Mouse (Mus musculus) adrenal gland, postnatal 10 days (tissue): ENCODE measurements at regions not wholly inside any gene's neighbourhood (a gene's known extent, or its start where the extent isn't known, plus 50 kb on each side); places are given as distances from the start of the nearest gene placed in this dataset.

Experiments
- DNase-seq: peaks from one replicate; pipeline ENCODE4 v3.0.0; 2021; ENCODE audit warnings: mixed read lengths

DNA sequence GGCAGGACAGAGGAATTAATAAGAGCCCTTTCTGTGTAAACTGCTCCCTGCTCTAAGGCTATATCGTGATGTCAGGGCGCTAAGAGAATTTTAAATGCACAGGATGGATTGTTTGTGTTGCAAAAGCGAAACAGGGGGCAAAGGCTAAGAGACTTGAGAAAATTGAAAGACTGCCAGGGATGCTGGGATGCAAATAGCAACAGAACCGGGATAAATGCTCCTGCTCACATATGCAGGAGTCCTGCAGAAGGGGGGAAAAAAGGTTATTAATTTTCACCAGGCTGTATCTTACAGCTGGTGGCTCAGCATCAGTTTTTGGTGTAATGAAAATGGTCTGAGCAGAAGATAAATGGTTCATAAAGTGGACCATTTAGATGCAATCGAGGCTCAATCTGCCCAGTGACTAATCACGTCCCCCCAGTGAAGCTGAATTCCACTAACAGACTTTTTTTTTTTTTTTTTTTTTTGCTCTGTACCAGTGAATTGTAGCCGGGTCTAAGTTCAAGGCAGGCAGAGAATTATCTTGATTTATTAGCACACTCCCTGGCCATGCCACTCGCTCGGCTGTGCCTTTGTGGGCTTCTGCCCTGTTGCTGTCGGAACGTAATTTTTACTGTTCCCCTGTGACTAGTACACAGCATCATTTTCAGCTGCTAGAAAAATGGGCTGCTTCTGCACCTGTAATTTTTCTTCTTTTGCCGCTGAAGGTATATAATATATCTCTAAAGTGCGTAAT, 222.9 kb upstream of the Pou3f3 start:
- DNase-seq: no peak

DNA sequence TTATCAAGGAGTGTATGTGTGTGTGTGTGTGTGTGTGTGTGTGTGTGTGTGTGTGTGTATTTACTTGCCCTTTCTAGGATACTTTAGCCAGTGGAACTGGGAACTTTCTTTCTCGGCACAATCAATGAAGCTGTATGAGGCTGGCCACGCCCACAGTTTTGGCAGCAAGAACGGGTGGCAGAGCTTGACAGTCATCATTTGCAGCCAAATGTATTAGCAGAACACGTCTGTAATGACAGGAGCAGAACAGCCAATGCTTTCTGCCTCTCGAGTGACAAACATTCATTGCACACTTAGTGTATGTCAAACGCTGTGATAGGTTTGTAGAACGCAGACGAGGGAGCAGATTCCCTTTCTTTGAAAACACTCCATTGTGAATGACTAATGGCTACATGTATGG, 221.4 kb upstream of the Pou3f3 start:
- no peak for DNase-seq

DNA sequence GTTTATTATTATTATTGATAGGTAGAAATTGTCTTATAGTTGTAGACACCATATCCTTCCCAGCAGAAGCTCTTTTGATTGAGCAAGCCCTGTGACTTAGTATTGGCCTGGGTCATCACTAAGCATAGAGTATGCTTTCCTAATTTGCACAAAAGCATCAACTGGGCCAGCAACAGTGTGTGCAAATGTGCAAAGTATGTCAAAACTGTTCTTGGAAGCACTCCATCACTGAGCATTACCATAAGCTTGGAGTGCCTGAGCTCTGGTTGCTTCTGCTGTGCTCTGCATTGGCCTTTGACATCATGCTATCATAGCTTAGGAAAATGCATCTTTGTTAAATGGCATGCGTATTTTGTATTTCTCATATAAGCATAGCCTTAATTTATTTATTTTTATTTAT, 220.7 kb upstream of the Pou3f3 start:
- no peak for DNase-seq

DNA sequence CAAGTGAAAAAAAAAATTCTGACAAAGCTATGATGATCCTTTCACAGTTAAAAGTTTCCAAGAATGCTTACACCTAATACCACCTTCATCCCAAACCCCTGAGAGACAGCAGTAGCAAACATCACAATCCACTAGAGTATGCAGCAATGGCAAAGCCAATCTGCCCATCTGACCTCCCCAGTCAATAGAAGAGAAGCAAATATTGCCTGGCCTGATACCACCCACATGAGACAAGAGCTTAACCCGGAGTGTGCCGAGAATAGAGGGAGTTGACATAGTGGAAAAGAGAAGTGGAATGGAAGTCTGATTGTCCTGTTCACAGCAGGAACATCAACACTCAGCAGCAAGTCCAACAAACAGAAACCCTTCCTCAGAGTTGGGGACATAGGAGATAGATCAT, 219.9 kb upstream of the Pou3f3 start:
- DNase-seq: no peak

DNA sequence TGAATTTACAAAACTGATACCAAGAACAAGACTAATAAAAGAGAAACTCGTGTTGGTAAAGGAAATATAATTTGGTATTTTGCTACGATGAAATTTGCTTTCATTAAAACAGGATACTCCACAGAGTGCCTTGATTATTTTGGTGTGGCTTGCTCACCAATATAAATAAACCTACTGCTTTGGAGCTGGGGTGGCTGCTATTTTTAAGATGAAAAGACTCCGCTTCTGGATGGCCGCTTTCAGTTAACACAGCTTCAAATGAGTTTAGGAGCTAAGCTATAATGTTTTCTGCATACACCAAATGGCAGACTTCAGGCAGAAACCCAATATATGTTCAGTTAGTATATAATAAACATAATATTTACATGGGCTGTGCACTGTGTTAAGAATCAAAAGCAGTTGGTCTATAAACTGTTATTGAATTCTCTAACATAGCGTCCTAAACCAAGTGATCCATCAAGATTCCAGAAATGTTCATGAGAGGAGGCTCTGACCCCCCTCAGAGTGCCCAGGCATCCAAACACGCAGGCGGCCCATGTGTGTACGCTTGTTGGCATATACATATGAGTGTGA, 215.1 kb upstream of the Pou3f3 start:
- no peak for DNase-seq

DNA sequence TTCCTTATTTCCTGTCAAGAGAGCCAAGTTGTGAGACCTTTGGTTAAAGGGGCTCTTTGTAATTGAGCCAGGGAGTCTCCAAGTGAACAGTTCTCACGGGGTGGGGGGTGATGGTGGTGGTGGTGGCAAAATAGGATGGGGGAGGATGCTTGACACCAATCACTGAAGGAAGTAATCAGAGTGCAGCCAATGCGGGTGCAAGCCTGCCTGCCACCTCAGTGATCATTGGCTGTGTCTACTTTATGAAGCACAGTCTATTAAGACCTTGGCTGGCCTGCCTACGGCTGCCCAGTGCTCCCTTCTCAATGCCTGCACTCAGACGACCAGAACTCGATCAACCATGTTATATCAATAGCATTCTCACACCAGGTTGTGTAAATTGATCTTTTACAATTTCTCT, 206.0 kb upstream of the Pou3f3 start:
- DNase-seq: no peak

DNA sequence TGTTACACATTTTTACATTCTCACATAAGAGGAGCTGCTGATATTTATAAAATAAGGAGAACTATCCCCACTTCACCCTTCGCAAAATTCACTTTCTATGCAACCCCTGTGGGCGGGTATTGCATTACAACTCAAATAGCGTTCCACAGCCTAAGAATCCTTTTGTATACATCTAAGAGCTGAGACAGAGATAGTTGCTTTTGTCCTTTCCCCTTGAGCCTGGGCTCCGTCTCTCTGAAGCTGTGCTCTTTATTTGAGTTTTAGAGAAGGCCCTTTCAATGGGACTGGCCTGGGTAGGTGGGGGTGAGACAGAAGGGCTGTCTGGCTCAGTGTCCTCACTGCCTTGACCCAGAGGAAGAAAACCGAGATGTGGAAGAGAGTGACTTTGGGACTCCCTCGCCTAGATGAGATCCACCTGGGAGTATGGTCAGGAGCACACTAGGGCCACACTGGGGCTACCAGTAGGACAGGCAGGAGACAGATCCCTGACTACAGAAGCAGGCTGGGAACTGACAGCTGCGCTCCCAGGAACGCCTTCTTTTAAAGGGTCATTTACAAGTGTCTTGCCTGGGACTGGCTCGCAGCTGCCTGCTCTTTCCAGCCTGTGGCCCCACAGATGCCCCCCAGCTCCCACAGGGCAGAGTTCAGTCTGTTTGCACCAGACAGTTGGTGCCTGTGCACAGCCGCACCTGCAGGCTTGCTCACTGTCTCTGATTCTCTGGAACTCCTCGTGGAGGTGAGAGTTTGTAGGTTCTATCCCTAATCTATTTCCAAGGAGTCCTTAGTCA, 204.5 kb upstream of the Pou3f3 start:
- DNase-seq: no peak

DNA sequence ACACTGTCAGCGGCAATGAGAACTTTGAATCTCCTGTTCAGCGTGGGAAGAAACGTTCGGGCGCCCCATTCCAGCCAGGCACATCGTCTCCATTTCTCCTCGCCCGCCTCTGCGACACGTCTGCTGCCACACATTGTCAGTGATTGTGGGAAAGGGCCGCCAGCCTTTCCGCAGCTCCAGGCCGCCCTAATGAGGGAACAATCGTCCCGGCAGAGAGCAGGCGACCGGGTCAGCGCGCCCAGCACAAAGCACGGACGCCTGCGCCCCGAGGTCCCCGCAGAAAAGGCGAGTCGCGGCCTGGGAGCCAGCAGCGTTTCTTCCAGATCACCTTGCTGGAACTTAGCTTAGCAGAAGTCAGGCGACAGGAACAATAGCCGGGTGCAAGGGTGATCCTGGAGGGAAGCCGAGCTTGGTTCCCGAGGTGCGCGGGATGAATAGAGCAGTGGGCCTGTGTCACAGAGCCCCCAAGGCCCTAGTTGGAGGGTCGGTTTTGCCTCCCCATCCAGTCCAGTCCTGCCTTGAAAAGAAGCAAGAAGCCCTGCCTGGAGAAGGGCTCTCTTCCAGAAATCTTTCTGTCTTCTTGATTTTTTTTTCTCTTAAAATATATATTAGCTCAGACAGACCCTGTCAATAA, 203.8 kb upstream of the Pou3f3 start:
- peak; percentile 5 for DNase-seq

DNA sequence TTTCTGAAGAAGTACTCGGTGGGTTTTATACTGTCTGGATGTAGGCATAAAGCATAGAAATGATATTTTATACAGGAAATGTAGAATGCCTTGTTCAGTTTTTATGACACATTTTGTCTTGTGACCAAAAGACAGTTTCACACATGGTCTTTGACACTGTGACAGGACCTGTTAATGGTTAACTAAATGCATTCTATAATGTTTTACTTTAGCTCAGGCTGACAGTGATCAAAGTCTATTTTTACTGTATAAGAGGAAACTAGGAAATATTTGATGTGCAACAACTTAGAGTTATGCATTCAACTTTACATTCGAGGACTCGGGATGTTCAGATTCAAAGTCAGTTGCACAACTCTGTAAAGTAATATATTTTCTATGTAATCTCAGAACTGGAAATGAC, 199.5 kb upstream of the Pou3f3 start:
- DNase-seq: no peak

DNA sequence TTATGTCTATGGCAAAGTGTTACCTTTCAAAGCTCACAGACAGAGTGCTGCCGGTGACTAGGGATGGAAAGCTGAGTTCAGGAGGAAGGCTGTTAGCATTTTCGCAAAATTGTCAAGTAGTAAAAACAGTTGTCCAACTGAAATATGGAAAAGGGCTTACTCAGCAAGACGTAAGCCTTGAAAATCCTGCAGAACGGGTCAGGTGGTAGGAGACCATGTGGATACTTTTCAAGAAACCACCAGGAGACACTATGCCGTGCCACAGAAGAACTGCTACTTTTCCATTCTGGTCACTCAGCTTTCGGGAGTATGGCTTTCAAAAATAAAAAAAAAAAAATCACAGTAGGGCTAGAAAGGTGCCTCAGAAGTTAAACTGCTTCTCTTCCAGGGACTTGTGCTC, 199.1 kb upstream of the Pou3f3 start:
- no peak for DNase-seq

DNA sequence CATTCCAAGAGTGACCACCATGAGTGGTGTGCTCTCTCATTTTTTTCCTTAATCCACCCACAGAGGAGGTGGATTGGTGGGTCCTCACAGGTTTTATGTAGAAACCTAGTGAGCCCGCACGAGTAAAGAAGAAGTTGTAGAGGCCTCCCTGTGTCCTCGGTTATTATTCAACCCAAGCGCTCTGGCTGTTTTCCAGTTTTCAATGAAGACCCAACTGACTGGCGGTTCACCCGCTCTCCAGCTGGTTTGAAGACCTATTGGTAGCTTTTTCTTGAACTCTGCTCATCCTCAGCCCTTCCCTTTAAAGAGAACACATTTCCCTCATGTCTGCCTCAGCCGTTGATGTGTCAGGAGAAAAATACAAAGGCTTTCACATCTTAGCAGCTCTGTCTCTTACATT, 196.7 kb upstream of the Pou3f3 start:
- no peak for DNase-seq

DNA sequence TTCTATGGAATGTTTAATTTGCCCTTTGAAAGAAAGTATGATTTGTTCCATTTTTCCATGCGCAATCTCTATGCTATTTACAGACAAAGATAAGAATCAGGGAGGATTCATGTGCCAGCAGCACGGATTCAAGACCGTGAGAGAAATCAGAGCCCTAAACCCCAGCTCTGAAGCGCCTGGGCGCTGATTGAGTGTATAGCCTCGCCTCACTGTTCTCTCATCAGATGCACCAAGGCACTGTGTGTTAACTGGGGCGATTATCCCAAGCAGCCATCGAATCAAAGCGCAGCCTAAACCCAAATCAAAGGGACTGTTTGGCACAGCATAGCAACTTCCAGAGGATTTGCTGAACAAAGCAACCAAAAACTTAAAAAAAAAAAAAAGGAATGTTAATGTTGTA, 191.1 kb upstream of the Pou3f3 start:
- no peak for DNase-seq

DNA sequence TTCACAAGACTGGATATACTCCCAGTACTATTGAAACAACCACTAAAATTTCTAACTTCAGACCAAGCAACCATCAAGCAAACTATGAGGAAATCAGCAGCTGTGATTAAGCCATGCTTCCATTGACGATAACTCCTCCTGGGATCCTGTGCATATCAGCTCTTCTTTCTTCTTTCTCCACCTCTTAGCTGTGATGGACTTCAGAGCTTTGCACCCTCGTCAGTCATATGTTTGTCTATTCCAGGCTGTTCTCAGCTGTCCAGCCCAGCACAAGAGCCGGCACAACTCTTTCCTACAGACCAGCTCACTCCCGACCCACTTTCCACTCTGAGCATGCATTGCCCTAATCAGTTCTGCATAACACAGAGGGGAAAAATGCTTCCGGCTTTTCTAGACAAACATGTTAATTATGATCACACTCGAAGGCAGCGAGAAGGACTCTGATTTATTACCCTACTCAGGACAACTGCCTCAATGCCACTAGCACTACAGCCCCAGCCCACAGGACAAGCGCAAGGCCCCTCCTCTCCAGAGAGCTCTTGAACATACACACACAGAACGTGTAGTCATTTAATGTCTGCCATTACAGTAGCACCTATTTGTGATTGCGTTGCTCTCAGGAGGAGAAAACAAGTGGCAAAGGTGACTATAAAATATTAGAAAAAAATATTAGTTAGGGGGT, 190.4 kb upstream of the Pou3f3 start:
- DNase-seq: no peak

DNA sequence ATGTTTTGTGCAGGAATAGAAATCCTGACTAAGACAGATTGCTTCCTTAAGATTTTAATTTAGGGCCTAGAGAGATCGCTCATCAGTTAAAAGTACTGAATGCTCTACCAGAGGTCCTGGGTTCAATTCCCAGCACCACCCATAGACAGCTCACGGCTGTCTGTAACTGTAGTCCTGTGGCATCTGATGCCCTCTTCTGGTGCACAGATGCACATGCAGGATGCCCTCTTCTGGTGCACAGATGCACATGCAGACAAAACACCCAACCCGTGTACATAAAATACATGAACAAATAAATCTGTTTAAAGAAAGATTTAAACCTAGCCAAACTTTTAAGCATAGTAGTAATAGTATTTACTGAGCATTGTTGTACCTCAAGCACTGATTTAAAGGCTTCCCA, 181.2 kb upstream of the Pou3f3 start:
- DNase-seq: no peak

DNA sequence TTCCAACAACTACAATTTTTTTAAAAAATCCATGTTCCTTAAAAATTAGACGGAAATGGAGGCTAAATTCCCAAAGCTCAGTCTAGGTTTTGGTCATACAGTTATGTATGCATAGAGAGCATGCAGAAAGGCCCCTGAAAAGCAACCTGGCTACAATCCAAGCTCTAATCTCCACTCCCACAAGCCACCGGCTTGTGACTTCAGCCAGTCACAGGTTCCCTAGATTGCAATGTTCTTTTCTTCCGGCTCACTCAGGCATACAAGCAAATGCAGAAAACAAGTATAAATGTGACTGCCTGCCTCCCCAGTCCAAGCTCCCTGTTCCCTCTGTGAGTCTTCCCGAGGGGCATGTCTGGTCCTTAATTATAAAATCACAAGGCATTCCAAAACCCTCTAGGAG, 171.2 kb upstream of the Pou3f3 start:
- no peak for DNase-seq

DNA sequence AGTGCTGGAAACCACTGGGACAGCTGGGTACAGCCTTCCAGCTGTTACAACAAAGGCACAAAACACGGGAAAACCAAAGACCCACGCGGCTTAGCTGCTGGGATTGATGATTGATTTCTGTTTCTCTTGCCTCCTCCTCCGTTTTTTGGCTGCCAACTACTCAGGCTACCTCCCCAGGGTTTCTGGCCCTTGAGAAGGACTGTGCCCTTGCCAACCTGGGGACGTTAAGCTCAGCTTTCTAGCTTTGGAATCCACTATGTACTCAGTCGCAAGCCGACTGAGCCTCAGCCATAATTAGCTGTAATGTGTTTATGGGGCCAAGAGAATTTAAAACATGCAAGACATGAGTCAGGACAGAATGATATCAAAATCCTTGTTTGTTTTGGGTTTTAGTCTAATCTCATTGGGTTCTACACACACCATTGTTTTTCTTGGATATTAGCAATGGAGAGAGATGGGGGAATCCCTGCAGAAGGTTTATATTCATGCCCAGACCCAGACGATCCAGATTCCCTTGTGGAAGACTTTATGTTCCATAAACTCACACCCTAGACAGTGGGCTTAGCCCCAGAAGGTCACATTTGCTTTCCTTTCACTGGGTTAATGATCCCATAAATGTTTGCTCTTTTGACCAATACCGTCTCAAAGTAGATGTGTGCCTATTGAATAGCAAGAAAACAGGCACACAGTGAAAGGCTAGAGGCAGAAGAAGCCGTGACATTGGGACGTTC, 167.7 kb upstream of the Pou3f3 start:
- DNase-seq: no peak

DNA sequence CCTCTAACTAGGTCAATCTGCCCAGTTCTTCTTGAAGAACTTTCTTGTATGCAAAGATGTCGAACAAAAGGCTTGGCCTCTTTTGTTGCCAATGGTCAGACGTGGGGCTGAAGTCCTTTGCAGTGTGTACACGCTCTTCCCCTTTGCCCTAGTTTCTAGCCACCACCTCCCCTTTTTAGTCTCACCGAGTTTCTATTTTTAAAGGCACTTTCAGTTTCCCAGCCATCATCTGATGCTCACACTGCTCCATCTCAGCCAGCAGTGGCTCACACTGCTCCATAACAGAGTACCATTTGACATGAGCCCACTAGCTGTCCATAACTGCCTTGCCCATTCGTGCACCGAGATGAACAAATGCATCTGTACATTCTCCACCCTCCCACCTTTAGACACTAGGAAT, 162.7 kb upstream of the Pou3f3 start:
- DNase-seq: no peak

DNA sequence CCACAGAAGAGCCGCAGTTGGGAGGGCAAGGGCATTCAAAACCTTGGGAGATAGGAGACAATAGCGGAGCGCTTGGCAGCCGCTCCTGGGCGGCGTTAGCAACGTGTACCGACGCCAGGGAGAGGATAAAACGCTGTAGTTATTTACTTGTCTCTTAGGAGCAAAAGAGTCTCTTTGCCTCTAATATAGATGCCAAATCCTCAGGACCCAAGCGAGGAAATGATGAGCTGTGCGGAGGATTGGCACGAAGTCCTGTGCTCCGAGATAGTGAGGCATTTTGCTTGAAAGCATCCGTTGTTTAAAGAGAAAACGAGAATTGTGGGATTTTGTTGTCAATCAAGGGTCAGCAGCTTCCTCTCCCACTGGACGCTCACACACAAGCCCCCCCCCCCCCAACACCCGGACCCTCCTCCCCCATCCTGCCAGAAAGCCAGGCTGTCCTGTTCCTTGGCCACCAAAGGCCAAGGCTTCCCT, 156.5 kb upstream of the Pou3f3 start:
- DNase-seq: no peak

DNA sequence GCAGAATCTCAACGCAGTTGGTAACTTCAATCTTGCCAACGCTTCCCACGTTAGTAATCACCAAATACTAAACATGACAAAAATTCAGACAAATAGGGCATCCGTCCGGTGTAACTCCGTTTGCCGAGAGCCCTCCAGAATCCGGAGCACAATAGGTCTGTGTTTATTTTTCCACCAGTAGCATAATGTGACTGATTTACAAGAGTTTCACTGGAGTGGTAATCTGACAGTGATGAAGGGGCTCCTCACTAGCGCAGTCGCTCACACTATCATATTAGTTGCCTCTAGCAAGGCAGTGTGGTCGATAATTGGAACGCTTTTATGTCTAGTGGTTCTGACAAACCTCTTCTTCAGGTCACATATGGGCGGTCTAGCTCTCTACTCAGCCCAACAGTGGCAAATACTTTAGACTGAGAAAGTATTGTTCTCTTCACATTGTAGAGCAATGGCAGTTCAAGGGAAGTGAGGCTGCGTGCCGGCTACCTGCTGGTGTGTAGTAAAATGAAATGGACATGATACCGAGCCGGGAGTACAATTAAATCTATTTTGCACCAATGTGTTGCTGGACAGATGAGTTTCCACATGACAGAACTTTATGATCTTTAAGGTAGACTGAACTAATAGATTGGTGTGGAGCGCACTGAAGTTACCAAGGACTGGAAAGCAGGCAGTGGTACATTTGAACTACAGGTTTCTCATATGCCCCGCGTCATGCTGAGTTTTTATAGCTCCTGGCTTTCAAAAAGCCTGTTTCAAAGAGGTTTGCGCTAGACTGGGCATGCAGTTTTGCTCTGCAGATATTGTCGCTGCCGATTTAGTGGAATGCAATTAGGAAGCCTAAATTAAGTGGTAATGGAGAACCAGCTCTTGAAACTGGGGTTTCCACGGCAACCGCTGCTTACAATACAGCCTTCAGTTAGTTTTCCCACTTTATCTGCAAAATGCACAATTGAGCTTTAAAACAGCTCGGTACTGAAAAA, 155.7 kb upstream of the Pou3f3 start:
- no peak for DNase-seq

DNA sequence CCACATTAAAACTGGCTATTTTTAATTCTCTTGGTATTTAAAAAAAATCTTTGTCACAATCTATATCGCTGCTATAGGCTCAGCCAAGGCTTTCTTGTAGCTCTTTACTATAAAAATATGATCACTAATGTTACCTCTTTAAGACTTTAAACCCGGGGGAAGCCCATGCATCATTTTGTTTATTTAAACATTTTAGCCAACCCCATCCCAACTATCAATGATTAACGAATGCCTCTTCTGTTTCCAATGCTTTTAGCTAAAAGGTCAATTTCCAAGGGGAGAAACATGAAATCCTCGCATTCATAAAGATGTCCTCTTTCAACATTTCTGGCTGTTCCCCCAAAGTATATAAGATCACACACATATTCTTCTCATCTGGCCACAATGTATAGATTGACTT, 153.6 kb upstream of the Pou3f3 start:
- DNase-seq: no peak
